Mouse (Mus musculus): Measurements from ENCODE around the gene Nadk2.

- TF ChIP-seq ZC3H11A (IDR thresholded peaks at IDR 0.05; ENCODE audit: borderline replicate concordance, low read depth, low read length) (no peak), MAFK (IDR thresholded peaks at IDR 0.05; ENCODE audit: insufficient read depth, low read depth, low read length) (no peak), HCFC1 (IDR thresholded peaks at IDR 0.05; ENCODE audit: borderline replicate concordance, insufficient read depth, low read length) (no peak), CHD2 (IDR thresholded peaks at IDR 0.05; ENCODE audit: low read depth, low read length) (no peak)
Measured at GRCm38 (mm10) chr15:9093598-9094365, 22.7 kb downstream of the Nadk2 start.

Measured in ES-E14 (cell line).